Mouse (Mus musculus) kidney, embryonic 16.5 days (tissue): ENCODE measurements around the gene Dusp28. TPM values are rescaled to one million over a fixed set of nuclear protein-coding genes. Genes with fewer than 3 reads are reported as not detected.

Experiments
- ATAC-seq: fragments of 200-750 bp; cut with Nextera tagmentation; 2 replicates; pipeline ENCODE4 v1.8.0; 2017; ENCODE audit warnings: moderate TSS enrichment; ENCODE audit not compliant: low FRiP score, low TSS enrichment
- H3K27ac ChIP-seq: fragments of 300-500 bp; sonication (generic); 2 replicates; pipeline ENCODE4 v1.5.1; 2014; ENCODE audit warnings: low read length
- H3K27me3 ChIP-seq: fragments of 300-500 bp; sonication (generic); 2 replicates; pipeline ENCODE4 v1.6.1; 2014; ENCODE audit warnings: low read length, control low read depth, mixed read lengths; ENCODE audit not compliant: insufficient read depth
- H3K36me3 ChIP-seq: fragments of 300-500 bp; sonication (generic); 2 replicates; pipeline ENCODE4 v1.6.1; 2014; ENCODE audit warnings: low read length, control low read depth, mixed read lengths; ENCODE audit not compliant: insufficient read depth
- H3K4me1 ChIP-seq: fragments of 300-500 bp; sonication (generic); 2 replicates; pipeline ENCODE4 v1.6.1; 2014; ENCODE audit warnings: low read length, control low read depth, mixed read lengths; ENCODE audit not compliant: insufficient read depth
- H3K4me2 ChIP-seq: fragments of 300-500 bp; sonication (generic); replicated peaks from 2 replicates; pipeline ENCODE4 v1.6.1; 2014; ENCODE audit warnings: low read depth, low read length
- H3K4me3 ChIP-seq: fragments of 300-500 bp; sonication (generic); 2 replicates; pipeline ENCODE4 v1.5.1; 2014; ENCODE audit warnings: mild to moderate bottlenecking, low read length
- H3K9ac ChIP-seq: fragments of 300-500 bp; sonication (generic); replicated peaks from 2 replicates; pipeline ENCODE4 v1.6.1; 2014; ENCODE audit warnings: low read length
- H3K9me3 ChIP-seq: fragments of 300-500 bp; sonication (generic); 2 replicates; pipeline ENCODE4 v1.6.1; 2016; ENCODE audit warnings: low read length, control low read depth
- WGBS: fragments of 180-500 bp; shearing (Covaris S2); extraction: QIAGEN DNeasy Blood & Tissue Kit; methylation state at CpG from one replicate; pipeline ENCODE4 v1.1.7; 2014; 5-methylcytosine and 5-hydroxymethylcytosine counted together
- polyA plus RNA-seq: library from polyadenylated mRNA; unstranded; fragments of >200 nt; fragmentation: Nextera tagmentation; extraction: Ambion mirVana; gene quantifications from 2 replicates; pipeline ENCODE4 v1.2.1, GENCODE M21; 2015

Gene Dusp28
- polyA plus RNA-seq, 1 experiment from 2014 or later = 12.3 TPM

GRCm38 (mm10) chr1:92935054-92935962 is 28.5 kb downstream of the Dusp28 start:
- no peak for ATAC-seq
- 17% methylated on average over 10 of the region's 10 CpGs for WGBS
- peak overlapping the region; percentile 81 for H3K9ac ChIP-seq

GRCm38 (mm10) chr1:92935977-92936376 is 29.2 kb downstream of the Dusp28 start:
- Histone ChIP-seq H3K9ac (peak overlapping the region; percentile 81), H3K4me1 (peaks cover 27% of the 10 kb centered on the region), H3K27ac (no peak overlapping the region), H3K27me3 (no peaks in the 10 kb centered on the region), H3K9me3 (peaks cover 5% of the 10 kb centered on the region; the same call in 1 of the 2 replicates), H3K4me2 (peak overlapping the region; percentile 86), H3K4me3 (no peak overlapping the region), H3K36me3 (peaks cover 25% of the 10 kb centered on the region)
- no peak for ATAC-seq
- whole genome bisulfite sequencing = 56% methylated on average over 2 of the region's 2 CpGs

More at GRCm38 (mm10) chr1:92935054-92935962, 28.5 kb downstream of the Dusp28 start:
- H3K4me3 ChIP-seq = peak overlapping the region; percentile 72
- H3K4me2 ChIP-seq = peak overlapping the region; percentile 86
- H3K27me3 ChIP-seq = no peaks in the 10 kb centered on the region
- H3K4me1 ChIP-seq = peaks cover 27% of the 10 kb centered on the region
- H3K36me3 ChIP-seq = peaks cover 21% of the 10 kb centered on the region
- peaks cover 5% of the 10 kb centered on the region; the same call in 1 of the 2 replicates for H3K9me3 ChIP-seq
- peak overlapping the region; percentile 99 for H3K27ac ChIP-seq

GRCm38 (mm10) chr1:92936467-92936866 is 29.7 kb downstream of the Dusp28 start:
- Histone ChIP-seq H3K4me2 (peak overlapping the region; percentile 86), H3K9me3 (peaks cover 5% of the 10 kb centered on the region; the same call in 1 of the 2 replicates), H3K9ac (no peak overlapping the region; the same call in 1 of the 2 replicates), H3K27me3 (no peaks in the 10 kb centered on the region), H3K36me3 (peaks cover 29% of the 10 kb centered on the region), H3K4me1 (peaks cover 27% of the 10 kb centered on the region), H3K27ac (no peak overlapping the region), H3K4me3 (no peak overlapping the region)
- no peak for ATAC-seq
- 72% methylated on average over 3 of the region's 3 CpGs for WGBS

GRCm38 (mm10) chr1:92937797-92938196 is 31.0 kb downstream of the Dusp28 start:
- peaks cover 40% of the 10 kb centered on the region for H3K36me3 ChIP-seq
- no peaks in the 10 kb centered on the region for H3K27me3 ChIP-seq
- H3K27ac ChIP-seq = no peak overlapping the region
- H3K4me2 ChIP-seq = no peak overlapping the region
- WGBS = 94% methylated on average over 3 of the region's 3 CpGs
- H3K9ac ChIP-seq = no peak overlapping the region
- H3K4me3 ChIP-seq = no peak overlapping the region
- no peak for ATAC-seq
- peaks cover 27% of the 10 kb centered on the region for H3K4me1 ChIP-seq
- H3K9me3 ChIP-seq = peaks cover 4% of the 10 kb centered on the region; the same call in 1 of the 2 replicates

- Histone ChIP-seq H3K36me3 (peaks cover 55% of the 10 kb centered on the region), H3K4me3 (no peak overlapping the region), H3K27ac (no peak overlapping the region), H3K9ac (no peak overlapping the region), H3K4me1 (peaks cover 22% of the 10 kb centered on the region), H3K27me3 (no peaks in the 10 kb centered on the region), H3K9me3 (no peaks in the 10 kb centered on the region), H3K4me2 (no peak overlapping the region)
- 98% methylated on average over 4 of the region's 4 CpGs for WGBS
- no peak for ATAC-seq
Observed at GRCm38 (mm10) chr1:92939746-92940145, 33.0 kb downstream of the Dusp28 start.

- Histone ChIP-seq H3K9ac (no peak overlapping the region), H3K4me1 (no peaks in the 10 kb centered on the region), H3K9me3 (no peaks in the 10 kb centered on the region), H3K27me3 (no peaks in the 10 kb centered on the region), H3K36me3 (peaks cover 75% of the 10 kb centered on the region), H3K4me3 (no peak overlapping the region), H3K4me2 (no peak overlapping the region), H3K27ac (no peak overlapping the region)
- WGBS = 91% methylated on average over 19 of the region's 19 CpGs
- ATAC-seq = no peak
Observed at GRCm38 (mm10) chr1:92943219-92943989, 36.6 kb downstream of the Dusp28 start.

GRCm38 (mm10) chr1:92947966-92948365 is 41.2 kb downstream of the Dusp28 start:
- H3K4me3 ChIP-seq = no peak overlapping the region
- H3K27me3 ChIP-seq = no peaks in the 10 kb centered on the region
- H3K27ac ChIP-seq = no peak overlapping the region
- H3K4me1 ChIP-seq = no peaks in the 10 kb centered on the region
- no peak overlapping the region for H3K9ac ChIP-seq
- no peak overlapping the region for H3K4me2 ChIP-seq
- H3K9me3 ChIP-seq = no peaks in the 10 kb centered on the region
- no peak for ATAC-seq
- H3K36me3 ChIP-seq = peaks cover 36% of the 10 kb centered on the region
- WGBS = 94% methylated on average over 3 of the region's 3 CpGs

- H3K4me3 ChIP-seq = no peak overlapping the region
- H3K36me3 ChIP-seq = peaks cover 26% of the 10 kb centered on the region
- no peak overlapping the region for H3K27ac ChIP-seq
- no peaks in the 10 kb centered on the region for H3K27me3 ChIP-seq
- no peak for ATAC-seq
- H3K9me3 ChIP-seq = no peaks in the 10 kb centered on the region
- H3K4me2 ChIP-seq = no peak overlapping the region
- whole genome bisulfite sequencing = 60% methylated on average over 6 of the region's 6 CpGs
- no peaks in the 10 kb centered on the region for H3K4me1 ChIP-seq
- H3K9ac ChIP-seq = no peak overlapping the region
Observed at GRCm38 (mm10) chr1:92949426-92949825, 42.6 kb downstream of the Dusp28 start.

GRCm38 (mm10) chr1:92950607-92951006 is 43.8 kb downstream of the Dusp28 start, which contains the start of gene Gpr35:
Gene Gpr35, plus strand, starts transcription at chr1:92950865.
- Histone ChIP-seq H3K4me1 (no peaks in the 10 kb centered on the region), H3K27me3 (no peaks in the 10 kb centered on the region), H3K4me3 (no peak within 1 kb of the TSS), H3K36me3 (peaks cover 14% of the 10 kb centered on the region), H3K4me2 (no peak within 1 kb of the TSS), H3K27ac (no peak within 1 kb of the TSS), H3K9me3 (no peaks in the 10 kb centered on the region), H3K9ac (no peak within 1 kb of the TSS)
- 0 out of 2 replicates have a peak, but pooled peaks have one; percentile 54 for ATAC-seq
- WGBS = 70% methylated on average over 5 of the region's 5 CpGs
